ENCODE assay signal across 8 mouse cellular contexts in genomic region chr3:103887581-103887980, GRCm38 (mm10). TPM values are rescaled to one million over a fixed set of nuclear protein-coding genes. Genes with fewer than 3 reads are reported as not detected.
DNase-seq lines count a peak whose midpoint lies in the region; ATAC-seq and TF ChIP-seq lines count a peak whose summit lies in the region.

No protein-coding gene starts in this region.

- DNase-seq in hindbrain, postnatal 0 days (ENCODE audit: low spot score) = peak; percentile 77
- DNase-seq in 3T3-L1 (ENCODE audit: low read depth, low spot score) (peak; percentile 86), CH12.LX (ENCODE audit: extremely low read depth) (peak; percentile 68)
- peak; percentile 81 for DNase-seq in cerebellum, adult 9-10 months
- peak; percentile 28 for DNase-seq in large intestine, adult 2 months (ENCODE audit: low read depth, low spot score)
- DNase-seq in hindbrain, embryonic 10.5 days (ENCODE audit: low spot score) = no peak

- dilution Hi-C loops in CH12.LX (cut with MboI; ENCODE audit: extremely low pct_ligation_motif_present, extremely low pct_unique_long_range_greater_than_20kb, low sequenced_read_pairs) = no loop called here

- peaks cover 6% of the 10 kb centered on the region for H3K79me2 ChIP-seq in CH12.LX (replicated peaks; ENCODE audit: control insufficient read depth, extremely low read depth, insufficient read depth, poor library complexity, severe bottlenecking)

- H3K4me1 ChIP-seq in hindbrain, postnatal 0 days (ENCODE audit: insufficient read depth, low read length) = no peaks in the 10 kb centered on the region
- no peaks in the 10 kb centered on the region for H3K4me1 ChIP-seq in hindbrain, embryonic 12.5 days
- peaks cover under 1 to 20% of the 10 kb centered on the region in 2 experiments; a peak in 3 of 4 replicates for H3K4me1 ChIP-seq in CH12.LX (ENCODE audit: control insufficient read depth in 1 of 2, insufficient read depth in 2 of 2)
- H3K4me1 ChIP-seq in hindbrain, embryonic 10.5 days (replicated peaks) = no peaks in the 10 kb centered on the region

- TF ChIP-seq CTCF in hindbrain, postnatal 0 days (IDR thresholded peaks at IDR 0.05; ENCODE audit: low read depth) = peak; percentile 72
- TF ChIP-seq CTCF in CH12.LX (conservative IDR thresholded peaks at IDR 0.05 in 1 of 2, IDR thresholded peaks at IDR 0.05 in 1 of 2; ENCODE audit: low read depth in 2 of 2, low read length in 2 of 2) = peak; percentile 21 to 81; a peak in 3 of 4 replicates

- WGBS in hindbrain, postnatal 0 days = 26% methylated on average over 3 of the region's 3 CpGs
- 39% methylated on average over 3 of the region's 3 CpGs for WGBS in hindbrain, embryonic 12.5 days
- WGBS in large intestine, adult 2 months = 16% methylated on average over 3 of the region's 3 CpGs
- 35% methylated on average over 3 of the region's 3 CpGs for WGBS in hindbrain, embryonic 10.5 days

- no peak overlapping the region for H3K27ac ChIP-seq in hindbrain, postnatal 0 days
- no peak overlapping the region for H3K27ac ChIP-seq in hindbrain, embryonic 12.5 days
- peak overlapping the region; percentile 21; the same call in 1 of the 2 replicates for H3K27ac ChIP-seq in CH12.LX (ENCODE audit: insufficient read depth, low read depth)
- H3K27ac ChIP-seq in hindbrain, embryonic 10.5 days = no peak overlapping the region

- no peaks in the 10 kb centered on the region for H3K27me3 ChIP-seq in hindbrain, postnatal 0 days (ENCODE audit: insufficient read depth, low read length)
- no peaks in the 10 kb centered on the region for H3K27me3 ChIP-seq in hindbrain, embryonic 12.5 days
- no peaks in the 10 kb centered on the region for H3K27me3 ChIP-seq in CH12.LX (replicated peaks)
- H3K27me3 ChIP-seq in hindbrain, embryonic 10.5 days (ENCODE audit: insufficient read depth, poor library complexity, severe bottlenecking) = no peaks in the 10 kb centered on the region

- TF ChIP-seq EP300 in CH12.LX (IDR thresholded peaks at IDR 0.05; ENCODE audit: low read length) = no peak

- H3K9ac ChIP-seq in hindbrain, postnatal 0 days (replicated peaks; ENCODE audit: low read length) = no peak overlapping the region
- H3K9ac ChIP-seq in hindbrain, embryonic 12.5 days = no peak overlapping the region
- no peak overlapping the region for H3K9ac ChIP-seq in CH12.LX (ENCODE audit: insufficient read depth, low read depth)

- peak; percentile 72 for TF ChIP-seq RAD21 in CH12.LX (IDR thresholded peaks at IDR 0.05; ENCODE audit: low read depth, low read length)

- in situ Hi-C loops in CH12.LX (cut with MboI; ENCODE audit: low pct_ligation_motif_present, low pct_unique_long_range_greater_than_20kb, low sequenced_read_pairs) = no loop called here

- H3K4me3 ChIP-seq in hindbrain, postnatal 0 days (ENCODE audit: low read length) = no peak overlapping the region
- H3K4me3 ChIP-seq in hindbrain, embryonic 12.5 days = no peak overlapping the region
- no peak overlapping the region for H3K4me3 ChIP-seq in CH12.LX (replicated peaks in 1 of 3; ENCODE audit: low read depth in 2 of 3, low read length in 2 of 3, poor library complexity in 1 of 3)
- no peak overlapping the region for H3K4me3 ChIP-seq in hindbrain, embryonic 10.5 days

- ATAC-seq in hindbrain, postnatal 0 days = no peak
- no peak for ATAC-seq in hindbrain, embryonic 12.5 days (ENCODE audit: low FRiP score)
- peak; percentile 60; the same call in 1 of the 2 replicates for ATAC-seq in neutrophil, adult 5-6 weeks (ENCODE audit: extremely low read depth, insufficient number of reproducible peaks, low FRiP score, poor library complexity, severe bottlenecking)

- H3K9me3 ChIP-seq in hindbrain, postnatal 0 days (ENCODE audit: low read length) = no peaks in the 10 kb centered on the region
- no peaks in the 10 kb centered on the region for H3K9me3 ChIP-seq in hindbrain, embryonic 12.5 days (replicated peaks)
- no peaks in the 10 kb centered on the region for H3K9me3 ChIP-seq in CH12.LX (replicated peaks; ENCODE audit: low read length)
- H3K9me3 ChIP-seq in hindbrain, embryonic 10.5 days = no peaks in the 10 kb centered on the region

- no peak for TF ChIP-seq POLR2A in CH12.LX (IDR thresholded peaks at IDR 0.05; ENCODE audit: low read depth, low read length)

- H3K4me2 ChIP-seq in hindbrain, postnatal 0 days (ENCODE audit: low read depth, low read length) = no peak overlapping the region
- H3K4me2 ChIP-seq in hindbrain, embryonic 12.5 days (replicated peaks) = no peak overlapping the region
- H3K4me2 ChIP-seq in CH12.LX (ENCODE audit: insufficient read depth, low read depth, poor library complexity, severe bottlenecking) = no peak overlapping the region

- H3K36me3 ChIP-seq in hindbrain, postnatal 0 days (ENCODE audit: insufficient read depth, low read length) = no peaks in the 10 kb centered on the region
- H3K36me3 ChIP-seq in hindbrain, embryonic 12.5 days = no peaks in the 10 kb centered on the region
- peaks cover 47 to 71% of the 10 kb centered on the region in 2 experiments for H3K36me3 ChIP-seq in CH12.LX (replicated peaks in 1 of 2; ENCODE audit: control insufficient read depth in 1 of 2, insufficient read depth in 1 of 2, low read length in 1 of 2)
- H3K36me3 ChIP-seq in hindbrain, embryonic 10.5 days = no peaks in the 10 kb centered on the region

TF ChIP-seq in CH12.LX, 34 proteins besides CTCF, POLR2A, EP300 and RAD21 (continues in another document):
- TF ChIP-seq ZNF384 (IDR thresholded peaks at IDR 0.05; ENCODE audit: low read depth, low read length) (no peak; the same call in 1 of the 2 replicates), MAFK (IDR thresholded peaks at IDR 0.05; ENCODE audit: insufficient replicate concordance, low read length) (no peak), CHD1 (IDR thresholded peaks at IDR 0.05; ENCODE audit: low read depth, low read length) (no peak), GABPA (IDR thresholded peaks at IDR 0.05; ENCODE audit: insufficient replicate concordance, low read depth, low read length) (no peak), MEF2A (IDR thresholded peaks at IDR 0.05; ENCODE audit: borderline replicate concordance, low read depth, low read length) (0 out of 2 replicates have a peak, but pooled peaks have one; percentile 11), TCF12 (IDR thresholded peaks at IDR 0.05; ENCODE audit: low read depth, low read length) (no peak), KAT2A (IDR thresholded peaks at IDR 0.05; ENCODE audit: insufficient replicate concordance, low read length) (no peak), CHD2 (IDR thresholded peaks at IDR 0.05; ENCODE audit: low read length) (no peak), USF2 (conservative IDR thresholded peaks at IDR 0.05; ENCODE audit: low read depth, low read length) (no peak), IRF4 (IDR thresholded peaks at IDR 0.05; ENCODE audit: low read depth, low read length) (0 out of 2 replicates have a peak, but pooled peaks have one; percentile 29), TBP (conservative IDR thresholded peaks at IDR 0.05; ENCODE audit: low read depth, low read length) (no peak), SMC3 (IDR thresholded peaks at IDR 0.05; ENCODE audit: low read depth, low read length) (peak; percentile 85), JUND (conservative IDR thresholded peaks at IDR 0.05; ENCODE audit: low read depth, low read length) (no peak; the same call in 1 of the 2 replicates), ETS1 (conservative IDR thresholded peaks at IDR 0.05; ENCODE audit: low read depth, low read length) (no peak), ZKSCAN1 (IDR thresholded peaks at IDR 0.05; ENCODE audit: borderline replicate concordance, low read depth, low read length) (no peak), POLR2AphosphoS2 (IDR thresholded peaks at IDR 0.05; ENCODE audit: low read depth, low read length) (no peak), MAX (IDR thresholded peaks at IDR 0.05; ENCODE audit: low read length) (no peak), PAX5 (IDR thresholded peaks at IDR 0.05; ENCODE audit: low read length) (no peak), MXI1 (IDR thresholded peaks at IDR 0.05; ENCODE audit: low read depth, low read length) (no peak), ZC3H11A (IDR thresholded peaks at IDR 0.05; ENCODE audit: low read depth, low read length) (peak; percentile 40; the same call in 1 of the 2 replicates)

RNA-seq across cellular contexts. Expression of gene Rsbn1, which starts 26.3 kb away (rescaled TPM):
- 23.1 and 28.2 TPM in 2 replicates for total RNA-seq in hindbrain, postnatal 0 days (2014; rRNA removed)
- 17.7 and 19.1 TPM in 2 replicates for polyA plus RNA-seq in hindbrain, postnatal 0 days (2015; fragmentation: Nextera tagmentation; extraction: Ambion mirVana)
- polyA plus RNA-seq in hindbrain, embryonic 12.5 days (2016; fragmentation: Nextera tagmentation; extraction: Ambion mirVana) = 23.8 and 27.6 TPM in 2 replicates
- total RNA-seq in CH12.LX (2012; rRNA removed) (13.0 and 13.4 TPM in 2 replicates), CH12.LX (2014; rRNA removed) (19.6 and 23.5 TPM in 2 replicates)
- polyA plus RNA-seq in CH12.LX (2012; ENCODE audit: insufficient read length, low read depth) = 13.8 and 14.5 TPM in 2 replicates
- polyA plus RNA-seq in large intestine, adult 2 months (2012; rRNA removed) = 1.1 and 2.6 TPM in 2 replicates
- total RNA-seq in neutrophil, adult 5-6 weeks (2017) = 51.4 and 52.8 TPM in 2 replicates
- polyA plus RNA-seq in hindbrain, embryonic 10.5 days (2016; fragmentation: Nextera tagmentation; extraction: Ambion mirVana) = 13.1 and 14.7 TPM in 2 replicates

RNA-seq across cellular contexts. Expression of gene Ptpn22, which starts 28.0 kb away (rescaled TPM):
- 0.31 and 4.3 TPM in 2 replicates for total RNA-seq in hindbrain, postnatal 0 days (2014; rRNA removed)
- 0.40 and 0.53 TPM in 2 replicates for polyA plus RNA-seq in hindbrain, postnatal 0 days (2015; fragmentation: Nextera tagmentation; extraction: Ambion mirVana)
- 0.27 and 0.51 TPM in 2 replicates for polyA plus RNA-seq in hindbrain, embryonic 12.5 days (2016; fragmentation: Nextera tagmentation; extraction: Ambion mirVana)
- total RNA-seq in CH12.LX (2012; rRNA removed) (21.9 and 26.7 TPM in 2 replicates), CH12.LX (2014; rRNA removed) (46.9 and 49.7 TPM in 2 replicates)
- 67.9 and 90.9 TPM in 2 replicates for polyA plus RNA-seq in CH12.LX (2012; ENCODE audit: insufficient read length, low read depth)
- 9.6 and 15.2 TPM in 2 replicates for polyA plus RNA-seq in large intestine, adult 2 months (2012; rRNA removed)
- total RNA-seq in neutrophil, adult 5-6 weeks (2017) = 93.7 and 107 TPM in 2 replicates
- polyA plus RNA-seq in hindbrain, embryonic 10.5 days (2016; fragmentation: Nextera tagmentation; extraction: Ambion mirVana) = 0.20 and 0.24 TPM in 2 replicates

RNA-seq across cellular contexts. Expression of gene Bcl2l15, which starts 55.2 kb away (rescaled TPM):
- not detected in 2 replicates for total RNA-seq in hindbrain, postnatal 0 days (2014; rRNA removed)
- polyA plus RNA-seq in hindbrain, postnatal 0 days (2015; fragmentation: Nextera tagmentation; extraction: Ambion mirVana) = 0.20 and 0.67 TPM in 2 replicates
- 0.52 TPM in 1 of 2 replicates, not detected in the other for polyA plus RNA-seq in hindbrain, embryonic 12.5 days (2016; fragmentation: Nextera tagmentation; extraction: Ambion mirVana)
- 12.2 and 19.3 TPM in 2 replicates for total RNA-seq in CH12.LX (2012; rRNA removed)
- 22.4 and 23.0 TPM in 2 replicates for total RNA-seq in CH12.LX (2014; rRNA removed)
- 24.8 and 24.9 TPM in 2 replicates for polyA plus RNA-seq in CH12.LX (2012; ENCODE audit: insufficient read length, low read depth)
- 109 and 159 TPM in 2 replicates for polyA plus RNA-seq in large intestine, adult 2 months (2012; rRNA removed)
- 1.5 and 2.5 TPM in 2 replicates for total RNA-seq in neutrophil, adult 5-6 weeks (2017)
- polyA plus RNA-seq in hindbrain, embryonic 10.5 days (2016; fragmentation: Nextera tagmentation; extraction: Ambion mirVana) = 0.21 TPM in 1 of 2 replicates, not detected in the other

Comparison
In these comparisons a context has a peak if more than half of its experiments do, and no peak if none do; other contexts are left out.
1. RNA of gene Bcl2l15, which starts 55.2 kb away (polyA plus RNA-seq): 109 to 159 TPM in large intestine, adult 2 months and 24.8 to 24.9 TPM in CH12.LX; 0.20 to 0.67 TPM in hindbrain, postnatal 0 days, 0.52 TPM in hindbrain, embryonic 12.5 days and 0.21 TPM in hindbrain, embryonic 10.5 days; every median in the first group is over 10 times any median in the second.